Mouse (Mus musculus): Measurements from ENCODE around the gene Slc6a12. TPM values are rescaled to one million over a fixed set of nuclear protein-coding genes. Genes with fewer than 3 reads are reported as not detected.
A peak's percentile ranks its signal among the peaks of the same experiment; 100 is the strongest.

Gene Slc6a12
- polyA plus RNA-seq, 1 experiment from 2014 or later, result 0.25 TPM

DNA sequence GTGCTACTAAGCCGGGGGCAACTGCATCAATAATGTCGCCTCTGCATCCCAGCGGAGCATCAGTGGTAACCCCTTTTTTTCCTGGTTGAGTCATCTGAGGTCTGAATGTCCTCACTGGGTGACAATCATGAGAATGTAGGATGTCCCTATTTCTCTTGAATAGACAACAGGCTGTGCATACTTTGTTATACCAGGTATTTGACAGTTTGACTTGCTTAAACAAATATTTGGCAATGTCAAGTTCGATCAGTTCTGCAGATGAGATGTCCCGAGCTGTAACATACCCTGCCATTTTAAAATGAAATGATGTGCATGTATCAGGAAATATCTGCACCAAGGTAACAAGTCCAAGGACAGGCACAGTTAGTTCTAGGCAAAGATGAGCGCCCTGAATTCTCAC is 58.3 kb downstream of the Slc6a12 start:
- H3K9me3 ChIP-seq, result no peaks in the 10 kb centered on the region
- no peak overlapping the region for H3K27ac ChIP-seq
- H3K4me1 ChIP-seq, result no peaks in the 10 kb centered on the region
- no peaks in the 10 kb centered on the region for H3K36me3 ChIP-seq
- H3K4me3 ChIP-seq, result no peak overlapping the region
- 0 out of 2 replicates have a peak, but pooled peaks cover 12% of the 10 kb centered on the region for H3K27me3 ChIP-seq (ENCODE audit: insufficient read depth, poor library complexity, severe bottlenecking)
- DNase-seq (ENCODE audit: low spot score), result no peak
- 85% methylated on average over 6 of the region's 6 CpGs for WGBS

- no peak for DNase-seq (ENCODE audit: low spot score)
- Histone ChIP-seq H3K27ac (no peak overlapping the region), H3K4me1 (no peaks in the 10 kb centered on the region), H3K4me3 (no peak overlapping the region), H3K9me3 (no peaks in the 10 kb centered on the region), H3K36me3 (no peaks in the 10 kb centered on the region), H3K27me3 (ENCODE audit: insufficient read depth, poor library complexity, severe bottlenecking) (0 out of 2 replicates have a peak, but pooled peaks cover 12% of the 10 kb centered on the region)
- WGBS, result 83% methylated on average over 14 of the region's 14 CpGs
Observed at GRCm38 (mm10) chr6:121401826-121402660, 59.2 kb downstream of the Slc6a12 start.

GRCm38 (mm10) chr6:121402661-121403244 is 59.9 kb downstream of the Slc6a12 start:
- no peak for DNase-seq (ENCODE audit: low spot score)
- 90% methylated on average over 8 of the region's 8 CpGs for WGBS
- Histone ChIP-seq H3K4me1 (no peaks in the 10 kb centered on the region), H3K9me3 (no peaks in the 10 kb centered on the region), H3K27ac (no peak overlapping the region), H3K36me3 (no peaks in the 10 kb centered on the region), H3K27me3 (ENCODE audit: insufficient read depth, poor library complexity, severe bottlenecking) (peaks cover 16% of the 10 kb centered on the region; the same call in 1 of the 2 replicates), H3K4me3 (no peak overlapping the region)

GRCm38 (mm10) chr6:121405311-121405710 is 62.4 kb downstream of the Slc6a12 start:
- H3K27me3 ChIP-seq (ENCODE audit: insufficient read depth, poor library complexity, severe bottlenecking), result peaks cover 38% of the 10 kb centered on the region
- no peak overlapping the region for H3K4me3 ChIP-seq
- no peaks in the 10 kb centered on the region for H3K4me1 ChIP-seq
- no peak for DNase-seq (ENCODE audit: low spot score)
- no peaks in the 10 kb centered on the region for H3K9me3 ChIP-seq
- 86% methylated on average over 8 of the region's 8 CpGs for WGBS
- H3K27ac ChIP-seq, result no peak overlapping the region
- no peaks in the 10 kb centered on the region for H3K36me3 ChIP-seq

GRCm38 (mm10) chr6:121407571-121408011 is 64.7 kb downstream of the Slc6a12 start:
- Histone ChIP-seq H3K4me3 (no peak overlapping the region), H3K27ac (no peak overlapping the region), H3K36me3 (no peaks in the 10 kb centered on the region), H3K4me1 (peaks cover 3% of the 10 kb centered on the region), H3K9me3 (no peaks in the 10 kb centered on the region), H3K27me3 (ENCODE audit: insufficient read depth, poor library complexity, severe bottlenecking) (peaks cover 54% of the 10 kb centered on the region)
- 58% methylated on average over 5 of the region's 5 CpGs for WGBS
- no peak for DNase-seq (ENCODE audit: low spot score)

- Histone ChIP-seq H3K4me1 (peaks cover 12% of the 10 kb centered on the region), H3K4me3 (peak overlapping the region; percentile 53), H3K27ac (no peak overlapping the region), H3K9me3 (no peaks in the 10 kb centered on the region), H3K36me3 (no peaks in the 10 kb centered on the region), H3K27me3 (ENCODE audit: insufficient read depth, poor library complexity, severe bottlenecking) (peaks cover 74% of the 10 kb centered on the region)
- no peak for DNase-seq (ENCODE audit: low spot score)
- WGBS, result 2% methylated on average over 46 of the region's 46 CpGs
Observed at GRCm38 (mm10) chr6:121412558-121413297, 69.9 kb downstream of the Slc6a12 start.

Small RNA genes within 50 kb of the gene (microRNA-seq; reads per million reads assigned to microRNA genes)
- not detected for gene Gm24855

Other genes with a start within 250 kb of the Slc6a12 start
- 25.8 and 37.3 TPM in 2 replicates for gene Mical3, start 212.1 kb upstream of the Slc6a12 start, polyA plus RNA-seq (2016; fragmentation: Nextera tagmentation; extraction: Ambion mirVana)
- 5.1 and 6.6 TPM in 2 replicates for gene Pex26, start 159.4 kb upstream of the Slc6a12 start, polyA plus RNA-seq (2016; fragmentation: Nextera tagmentation; extraction: Ambion mirVana)
- 0.95 and 2.3 TPM in 2 replicates for gene Tuba8, start 132.4 kb upstream of the Slc6a12 start, polyA plus RNA-seq (2016; fragmentation: Nextera tagmentation; extraction: Ambion mirVana)
- gene Usp18, start 97.2 kb upstream of the Slc6a12 start, polyA plus RNA-seq (2016; fragmentation: Nextera tagmentation; extraction: Ambion mirVana), result 0.62 and 1.5 TPM in 2 replicates
- gene Slc6a13, start 42.8 kb upstream of the Slc6a12 start, polyA plus RNA-seq (2016; fragmentation: Nextera tagmentation; extraction: Ambion mirVana), result 10.9 and 12.2 TPM in 2 replicates
- gene Iqsec3, start 130.6 kb downstream of the Slc6a12 start, polyA plus RNA-seq (2016; fragmentation: Nextera tagmentation; extraction: Ambion mirVana), result 0.03 TPM in 1 of 2 replicates, not detected in the other

Measured in heart, embryonic 10.5 days (tissue).